In genomic region chr5:137569665-137570064, GRCm38 (mm10) we compare ENCODE assay signal across 8 mouse cellular contexts. TPM values are rescaled to one million over a fixed set of nuclear protein-coding genes. Genes with fewer than 3 reads are reported as not detected.
A peak's percentile ranks its signal among the peaks of the same experiment; 100 is the strongest.
DNase-seq lines count a peak whose midpoint lies in the region; ATAC-seq and TF ChIP-seq lines count a peak whose summit lies in the region.
"Had no signal": no experiment of that assay in that cellular context is flagged by ENCODE, and none has a peak within 500 bp of the region (broad histone marks: within the 10 kb centered on the region; RNA-seq: fewer than 3 reads in every experiment).

TSS of gene Tfr2 (plus strand) at chr5:137569840.

- WGBS in liver, adult 2 months: 3% methylated on average over 9 of the region's 9 CpGs

- TF ChIP-seq CTCF in liver, adult 2 months (IDR thresholded peaks at IDR 0.05; ENCODE audit: low read depth, low read length): no peak

- H3K4me1 ChIP-seq in liver, adult 2 months (ENCODE audit: control insufficient read depth, insufficient read depth, low read length): peaks cover 9% of the 10 kb centered on the region

- peak within 1 kb of the TSS; percentile 63 for H3K4me3 ChIP-seq in liver, adult 2 months (ENCODE audit: insufficient read depth, low read depth, low read length)
- H3K4me3 ChIP-seq: limb, embryonic 12.5 days had no signal

- H3K36me3 ChIP-seq in liver, adult 2 months (ENCODE audit: control insufficient read depth, insufficient read depth, low read length): peaks cover 11% of the 10 kb centered on the region; the same call in 1 of the 2 replicates
- H3K36me3 ChIP-seq: limb, embryonic 12.5 days had no signal

- H3K27ac ChIP-seq in liver, adult 2 months (replicated peaks; ENCODE audit: insufficient read depth, low read depth, low read length): peak within 1 kb of the TSS; percentile 94
- H3K27ac ChIP-seq: limb, embryonic 12.5 days had no signal

- H3K9ac ChIP-seq in liver, adult 2 months (ENCODE audit: low read depth, low read length): peak within 1 kb of the TSS; percentile 77
- H3K9ac ChIP-seq: limb, embryonic 12.5 days had no signal

- TF ChIP-seq POLR2A in liver, adult 2 months (IDR thresholded peaks at IDR 0.05; ENCODE audit: extremely low read depth, insufficient read depth, low read length): peak; percentile 94

- peak; percentile 71 for ATAC-seq in common myeloid progenitor, adult 5-6 weeks (replicated peaks; ENCODE audit: low read depth, poor library complexity, severe bottlenecking)
- ATAC-seq in hematopoietic stem cell, adult 5-6 weeks (replicated peaks in 1 of 2; ENCODE audit: insufficient read depth in 1 of 2, low FRiP score in 2 of 2, low TSS enrichment in 1 of 2, low read depth in 1 of 2, poor library complexity in 2 of 2, severe bottlenecking in 2 of 2): peak; percentile 61 to 71

- peak; percentile 89 for DNase-seq in 3134 (ENCODE audit: extremely low read depth, insufficient read length, low spot score)
- peak; percentile 78 for DNase-seq in A20 (ENCODE audit: low read depth, low spot score)
- peak; percentile 90 for DNase-seq in liver, adult 2 months (ENCODE audit: extremely low read depth, low read depth, low spot score)
- peak; percentile 12 for DNase-seq in retina, embryonic 14.5 days (ENCODE audit: low spot score)
- no peak for DNase-seq in cerebellum, postnatal 10 days

- H3K79me2 ChIP-seq in liver, adult 2 months (ENCODE audit: control insufficient read depth, insufficient read depth, low read length): peaks cover 10% of the 10 kb centered on the region; the same call in 1 of the 2 replicates

- H3K27me3 ChIP-seq in liver, adult 2 months (ENCODE audit: control insufficient read depth, insufficient read depth, low read length): no peaks in the 10 kb centered on the region

RNA-seq across cellular contexts. Expression of gene Tfr2, which starts in this region (rescaled TPM):
- total RNA-seq in common myeloid progenitor, adult 5-6 weeks (2017): 45.3 and 63.4 TPM in 2 replicates
- total RNA-seq in hematopoietic stem cell, adult 5-6 weeks (2017): 39.0 and 50.7 TPM in 2 replicates
- 225 and 288 TPM in 2 replicates for total RNA-seq in liver, adult 2 months (2014; rRNA removed)
- polyA plus RNA-seq in liver, adult 2 months (2012; rRNA removed): 478 and 486 TPM in 2 replicates

Comparison
In these comparisons a context has a peak if more than half of its experiments do, and no peak if none do; other contexts are left out.
1. DNase-seq: peak in 3134 (single experiment), A20 (single experiment), liver, adult 2 months (single experiment) and retina, embryonic 14.5 days (single experiment); none in cerebellum, postnatal 10 days (0 of 2).